Mouse (Mus musculus): ENCODE results near the gene Pxdc1.

- TF ChIP-seq CTCF (IDR thresholded peaks at IDR 0.05; ENCODE audit: extremely low read depth, insufficient read depth, low read length) (no peak), POLR2A (IDR thresholded peaks at IDR 0.05; ENCODE audit: extremely low read depth, insufficient read depth, low read length) (no peak)
These were observed 31.9 kb upstream of the Pxdc1 start for GRCm38 (mm10) chr13:34685008-34685765.
